Mouse (Mus musculus) thymus, postnatal 14 days (tissue): ENCODE data around the gene 1810030O07Rik.
A peak's percentile ranks its signal among the peaks of the same experiment; 100 is the strongest.
"Not testable (repeated sequence)": the region's sequence is repeated elsewhere in the genome, so short reads cannot be mapped to it uniquely, and the experiment has no call there.

Experiments used
- DNase-seq: peaks from one replicate; pipeline ENCODE4 v3.0.0; 2021

1810030O07Rik gene

DNA sequence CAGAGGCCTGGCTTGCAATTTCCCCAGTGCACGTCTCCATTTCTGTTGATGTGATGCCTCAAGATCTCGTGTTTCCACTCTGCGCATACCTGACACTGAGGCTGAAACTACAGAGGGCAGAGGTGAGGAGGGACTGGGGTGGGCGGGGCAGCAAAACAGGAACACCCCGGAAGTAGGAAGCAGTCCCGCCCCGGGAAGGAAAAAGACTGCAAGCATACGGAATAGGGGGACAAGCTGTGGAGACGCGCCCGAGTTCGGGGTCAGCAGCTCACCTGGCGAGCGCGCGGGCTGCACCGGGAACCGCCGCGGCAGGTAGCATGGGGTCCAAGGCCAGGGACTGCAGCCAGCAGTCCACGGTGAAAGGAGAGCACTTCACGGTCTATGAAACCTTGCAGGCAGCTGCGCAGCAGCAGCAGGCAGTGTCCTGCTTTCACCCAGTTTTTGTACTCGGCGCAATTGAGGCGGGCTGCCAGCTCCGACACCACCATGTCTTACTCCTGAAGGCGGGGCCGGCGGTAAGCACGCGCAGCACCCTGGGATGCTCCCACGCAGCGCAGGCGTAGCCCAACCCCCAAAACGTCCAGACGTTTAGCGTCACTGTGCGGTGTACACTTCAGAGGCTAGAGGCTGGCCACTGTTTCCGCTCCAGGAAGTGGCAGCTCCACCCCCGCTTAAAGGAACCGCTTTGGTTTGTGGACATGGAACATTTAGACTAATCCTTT is at the start of gene 1810030O07Rik:
Gene 1810030O07Rik, minus strand, starts transcription at position 615 of the 722 bp plus-strand sequence.
- peak; percentile 88 for DNase-seq

DNA sequence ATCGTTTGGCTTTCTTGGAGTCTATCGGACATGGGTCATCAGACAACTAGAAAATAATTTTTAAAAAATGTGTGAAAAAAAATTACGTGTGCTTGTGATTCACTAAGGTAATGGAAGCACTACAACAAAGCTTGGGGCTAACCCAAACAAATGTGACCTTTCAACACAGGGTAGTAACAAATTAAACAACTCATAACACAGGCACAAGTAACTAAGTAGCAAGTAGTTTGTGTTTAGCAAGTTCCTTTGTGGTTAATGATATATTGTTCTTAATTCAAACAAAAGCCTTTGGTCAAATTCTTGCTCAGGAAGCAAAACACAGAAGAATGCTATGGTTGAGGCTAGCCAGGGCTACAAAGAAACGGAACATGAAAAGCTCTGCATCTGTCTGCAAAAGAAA is 42.6 kb upstream of the 1810030O07Rik start:
- DNase-seq = no peak

DNA sequence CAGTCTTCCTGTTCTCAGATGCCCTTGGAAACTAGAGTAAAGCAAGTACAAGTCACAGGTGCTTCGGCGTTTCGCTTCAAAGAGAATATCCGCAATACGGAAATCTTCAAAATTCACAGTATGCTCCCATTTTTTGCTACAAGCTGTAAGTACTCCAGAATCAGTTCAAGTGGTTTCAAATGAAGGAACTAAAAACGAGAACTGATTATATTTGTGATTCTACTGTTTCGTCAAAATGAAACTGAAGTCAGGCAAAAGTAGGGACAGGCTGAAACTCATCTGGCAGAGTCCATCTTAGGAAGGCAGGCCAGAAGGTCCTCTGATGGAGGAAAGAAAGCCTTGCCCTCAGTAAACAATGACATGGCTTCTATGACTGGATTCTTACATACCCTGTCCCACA is 40.3 kb upstream of the 1810030O07Rik start:
- no peak for DNase-seq

DNA sequence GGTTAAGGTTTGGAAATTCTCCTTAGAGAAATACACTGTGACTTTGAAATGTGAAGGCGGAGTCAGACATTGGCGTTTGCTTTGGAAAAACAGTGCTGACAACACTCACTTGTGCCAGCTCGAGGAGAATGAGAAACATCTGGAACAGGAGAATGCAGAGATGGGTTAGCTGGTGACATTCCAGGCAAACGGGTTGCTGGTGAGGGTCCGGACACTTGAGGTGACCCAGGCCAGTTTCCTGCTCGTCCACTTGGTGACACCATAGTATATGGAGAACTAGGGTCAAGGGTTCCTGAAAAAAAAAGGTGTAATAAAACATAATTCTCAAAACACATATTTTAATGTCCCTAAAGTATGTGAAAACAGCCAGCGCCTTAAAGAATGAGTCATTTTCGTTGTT is 13.4 kb upstream of the 1810030O07Rik start:
- no peak for DNase-seq

DNA sequence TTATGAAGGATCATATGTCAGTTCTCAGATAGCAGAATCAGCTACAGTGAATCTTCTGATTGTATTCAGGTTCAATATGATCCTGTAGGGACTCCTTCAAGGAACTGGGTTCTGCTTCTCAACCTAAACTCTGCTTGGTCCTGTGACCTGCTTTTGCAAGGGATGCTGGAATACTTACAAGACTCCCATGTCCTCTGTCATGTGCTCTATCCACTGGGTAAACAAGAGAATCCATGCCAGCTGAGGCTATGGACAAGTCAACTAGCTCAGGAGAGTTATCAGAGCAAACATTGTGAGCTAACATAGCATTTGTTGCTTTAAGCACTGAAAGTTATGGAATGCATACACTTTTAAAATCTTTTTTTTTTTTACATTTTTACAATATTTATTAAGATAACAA is 12.6 kb upstream of the 1810030O07Rik start:
- DNase-seq = no peak

DNA sequence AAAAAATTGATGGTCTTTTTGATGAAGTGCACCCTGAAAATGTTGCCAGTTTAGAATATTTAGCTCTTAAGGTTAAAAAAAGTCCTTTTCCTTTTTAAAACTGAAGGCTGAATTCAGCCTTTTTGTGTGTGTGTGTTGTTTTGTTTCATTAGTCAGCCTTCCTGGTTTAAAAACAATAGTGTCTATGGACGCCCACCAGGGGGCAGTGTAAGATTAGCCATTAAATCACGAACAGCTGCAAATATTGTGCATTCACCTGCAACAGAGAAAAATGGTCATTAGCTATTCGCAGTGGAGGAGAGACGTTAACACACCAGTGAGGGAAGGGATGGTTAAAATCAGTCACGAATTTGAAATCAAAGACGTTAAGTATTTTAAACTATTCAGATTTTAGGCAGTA is 3.9 kb upstream of the 1810030O07Rik start:
- DNase-seq = peak; percentile 69

DNA sequence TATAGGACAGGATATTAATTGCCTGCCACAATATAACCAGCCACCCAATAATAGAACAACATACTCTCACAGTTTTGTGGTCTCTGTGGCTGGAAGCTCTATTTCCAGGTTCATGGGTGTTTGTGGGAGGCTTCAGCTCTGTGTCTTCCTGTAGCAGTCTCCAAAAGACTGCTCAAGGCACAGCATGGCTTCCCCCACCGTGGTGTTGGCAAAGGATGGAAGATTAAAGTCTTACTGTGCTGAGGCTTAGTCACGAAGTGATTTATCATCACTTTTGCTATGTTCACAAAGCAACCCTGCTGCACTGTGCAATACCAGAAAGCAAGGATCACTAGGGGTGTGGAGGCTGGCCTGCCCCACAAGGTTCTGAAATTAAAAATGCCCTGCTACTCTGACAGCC is 19.6 kb downstream of the 1810030O07Rik start:
- no peak for DNase-seq

DNA sequence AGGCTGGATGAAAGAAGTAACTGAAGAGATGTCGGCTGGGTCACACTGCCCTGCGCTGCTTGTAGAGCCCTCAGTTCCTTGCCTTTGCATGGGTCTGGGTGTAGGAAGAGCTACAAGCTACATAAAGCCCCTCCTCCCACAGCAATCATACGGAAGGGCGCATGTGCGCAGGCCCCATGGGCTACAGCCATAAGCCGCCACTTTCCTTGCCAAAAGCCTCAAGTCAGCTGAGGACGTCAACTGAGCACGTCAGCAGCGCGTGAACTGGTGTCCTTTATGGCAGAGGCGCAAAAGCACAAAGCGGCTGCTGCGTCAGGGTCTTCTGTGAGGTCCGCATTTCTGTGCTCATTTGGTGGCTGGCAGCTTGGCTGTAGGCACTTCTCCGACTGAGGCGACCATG is 21.6 kb downstream of the 1810030O07Rik start:
- no peak for DNase-seq

DNA sequence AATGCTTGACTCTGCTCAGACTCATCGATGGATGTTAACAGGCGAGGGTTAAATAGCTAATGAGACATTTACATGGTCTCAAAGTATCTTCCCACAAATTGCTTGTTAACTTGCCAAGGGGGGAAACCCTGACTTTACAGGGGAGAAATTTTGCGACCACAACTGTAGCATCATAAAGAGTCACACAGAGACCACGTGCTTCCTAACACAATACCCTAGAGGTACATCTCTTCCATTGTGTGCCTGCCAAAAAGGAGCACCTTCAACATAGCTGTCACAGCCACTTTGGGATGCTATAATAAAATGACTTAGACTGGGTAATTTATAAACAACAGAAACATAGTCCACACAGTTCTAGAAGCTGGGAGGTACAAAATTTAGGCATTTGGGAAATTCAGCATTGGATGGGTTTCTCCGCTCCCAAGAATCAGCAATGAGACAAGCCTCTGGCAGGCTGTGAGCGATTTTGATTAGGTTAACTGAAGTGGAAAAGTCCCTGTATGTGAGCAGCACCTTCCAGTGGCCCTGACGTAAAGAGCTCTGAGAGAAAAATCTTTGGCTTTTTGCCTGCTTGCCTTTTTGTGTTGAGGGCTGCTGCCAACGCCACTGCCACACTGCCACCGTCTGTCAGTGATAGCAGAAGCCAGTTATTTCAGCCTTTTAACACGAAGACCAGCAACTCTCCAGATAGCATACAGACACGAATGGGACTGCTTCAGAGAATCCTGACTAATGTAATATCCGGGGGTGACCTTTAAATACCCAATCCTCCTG is 27.8 kb downstream of the 1810030O07Rik start:
- no peak for DNase-seq

DNA sequence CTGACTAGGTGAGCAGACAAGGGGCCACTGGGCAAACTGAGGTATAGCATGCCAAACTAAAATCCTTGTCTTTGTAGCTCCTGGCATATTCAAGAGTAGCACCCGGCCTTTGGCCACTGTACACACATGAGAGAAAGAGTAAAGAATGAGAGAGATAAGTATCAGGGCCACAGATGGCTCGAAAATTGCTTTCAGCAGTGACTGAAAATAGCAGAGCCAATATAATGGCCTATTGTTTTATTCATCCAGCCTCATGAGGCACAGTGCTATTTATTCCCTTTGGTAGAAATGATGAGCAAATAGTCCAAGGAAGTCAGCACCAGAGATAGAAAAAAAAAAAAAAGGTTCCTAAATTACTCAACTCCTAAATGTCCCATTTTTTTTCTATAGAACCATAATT is 28.5 kb downstream of the 1810030O07Rik start:
- DNase-seq = no peak

DNA sequence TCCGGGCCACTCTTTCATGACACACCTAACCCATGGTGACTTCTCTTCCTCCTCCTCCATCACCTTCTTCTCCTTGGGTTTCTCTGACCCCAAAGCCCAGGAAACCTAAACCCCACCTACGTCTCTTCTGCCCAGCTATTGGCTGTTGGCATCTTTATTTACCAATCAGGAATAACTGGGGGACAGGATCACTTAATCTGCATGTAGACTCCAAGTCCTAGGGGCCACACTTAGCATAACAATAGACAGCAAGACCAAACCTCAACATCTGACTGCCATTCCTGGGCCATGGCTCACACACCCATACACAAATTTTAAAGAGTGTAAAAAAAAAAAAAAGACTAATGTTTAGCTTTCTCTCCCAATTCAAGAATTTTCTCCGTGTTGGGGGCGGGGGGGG is 48.3 kb downstream of the 1810030O07Rik start:
- DNase-seq = no peak

DNA sequence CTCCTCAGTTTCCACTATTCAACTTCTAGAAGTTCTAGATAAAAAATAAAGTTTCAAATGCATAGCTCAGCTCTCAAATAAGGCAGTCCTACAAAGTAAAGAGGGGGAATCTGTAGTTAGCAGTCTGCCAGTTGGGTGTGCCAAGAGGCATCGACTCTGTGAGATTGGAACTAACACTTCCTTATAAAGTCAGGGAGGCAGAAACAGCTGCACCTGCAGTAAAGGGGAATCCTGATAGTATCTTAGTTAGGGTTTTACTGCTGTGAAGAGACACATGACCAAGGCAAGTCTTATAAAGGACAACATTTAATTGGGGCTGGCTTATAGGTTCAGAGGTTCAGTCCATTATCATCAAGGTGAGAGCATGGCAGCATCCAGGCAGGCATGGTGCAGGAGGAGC is 61.1 kb downstream of the 1810030O07Rik start:
- DNase-seq = not testable (repeated sequence)

DNA sequence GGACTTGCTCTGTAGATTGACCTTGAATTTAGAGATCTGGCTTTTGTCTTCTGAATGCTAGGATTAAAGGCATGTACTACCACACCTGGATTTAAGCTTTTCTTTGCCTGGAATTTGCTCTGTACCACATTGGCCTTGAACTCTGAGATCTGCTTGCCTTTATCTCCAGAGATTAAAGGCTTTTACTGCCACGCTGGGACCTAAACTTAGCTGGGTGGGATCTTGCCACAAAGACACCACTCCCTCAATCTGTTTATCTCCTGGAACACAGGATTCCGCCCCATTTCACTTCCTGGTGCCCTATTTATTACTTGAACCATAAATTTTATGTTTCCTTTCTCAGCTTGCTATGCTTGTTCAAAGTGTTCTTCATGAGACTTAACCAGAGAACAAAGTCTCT is 62.3 kb downstream of the 1810030O07Rik start:
- no peak for DNase-seq

DNA sequence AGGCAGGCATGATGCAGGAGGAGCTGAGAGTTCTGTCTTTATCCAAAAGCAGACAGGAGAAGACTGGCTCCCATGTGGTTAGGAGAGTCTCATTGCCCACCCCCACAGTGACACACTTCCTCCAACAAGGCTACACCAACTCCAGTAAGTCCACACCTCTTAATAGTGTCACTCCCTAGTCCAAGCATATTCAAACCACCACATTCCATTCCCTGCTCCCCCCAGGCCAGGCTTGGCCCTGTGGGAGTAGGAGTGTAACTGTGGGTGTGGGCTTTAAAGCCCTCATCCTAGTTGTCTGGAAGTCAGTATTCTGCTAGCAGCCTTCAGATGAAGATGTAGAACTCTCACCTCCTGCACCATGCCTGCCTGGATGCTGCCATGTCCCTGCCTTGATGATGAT is 62.9 kb downstream of the 1810030O07Rik start:
- DNase-seq = not testable (repeated sequence)
